Mouse (Mus musculus): ENCODE measurements around the gene Lin7c.

The Lin7c gene

DNA sequence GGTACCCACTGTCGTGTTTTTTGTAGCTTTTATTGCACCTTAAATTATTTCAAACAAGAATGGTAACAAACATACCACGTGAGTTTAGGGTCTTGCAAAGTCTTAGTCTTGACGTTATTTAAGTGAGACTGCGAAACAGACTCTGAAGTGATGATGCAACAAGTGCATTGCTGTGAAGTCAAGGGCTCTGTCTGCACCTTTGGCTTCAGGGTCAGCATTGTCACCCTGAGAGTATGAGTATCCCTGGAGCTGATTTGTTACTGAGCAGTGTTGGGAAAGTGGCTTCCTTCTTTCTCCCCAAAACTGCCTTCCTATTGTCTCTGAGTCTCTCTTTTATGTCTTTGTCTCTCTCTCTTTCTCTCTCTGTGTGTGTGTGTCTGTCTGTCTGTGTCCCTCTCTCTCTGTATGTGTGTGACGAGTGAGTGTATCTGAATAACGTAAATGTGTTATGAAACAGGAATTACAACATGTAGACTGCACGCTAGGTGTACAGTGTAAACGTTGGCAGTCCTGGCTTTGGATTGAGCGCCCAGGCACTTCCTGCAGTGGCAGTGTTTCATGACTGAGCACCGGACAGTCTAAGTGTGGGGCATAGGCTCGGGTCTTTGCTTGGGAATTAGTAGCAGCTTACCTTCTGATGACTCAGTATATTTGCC lies 45.2 kb downstream of the Lin7c start:
- in situ Hi-C loops (cut with MboI, MseI) = no loop called here

GRCm38 (mm10) chr2:109936410-109936755 lies 45.7 kb downstream of the Lin7c start:
- in situ Hi-C loops (cut with MboI, MseI) = no loop called here

DNA sequence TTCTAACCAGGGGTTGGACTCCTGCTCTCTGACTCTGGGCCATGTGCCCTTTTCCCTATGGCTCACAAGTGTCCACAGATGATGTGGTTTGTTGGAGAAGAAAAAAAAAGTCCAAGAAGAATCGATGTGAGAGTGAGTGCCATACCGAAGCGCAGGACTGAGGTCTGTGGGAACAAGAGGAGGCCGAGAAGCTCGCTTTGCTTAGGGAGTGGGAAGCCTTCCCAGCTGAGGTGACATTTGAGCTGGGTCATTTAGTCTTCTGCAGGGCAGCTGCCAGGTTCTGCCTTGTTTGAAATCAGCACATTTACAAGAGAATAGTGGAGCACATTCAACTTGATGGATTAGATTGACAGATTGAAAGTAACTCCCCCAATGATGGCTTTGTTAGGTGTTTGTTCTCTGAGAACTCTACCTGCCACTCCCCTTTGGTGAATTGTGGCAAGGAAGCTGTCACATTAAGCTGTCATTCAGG lies 51.4 kb downstream of the Lin7c start:
- in situ Hi-C loops (cut with MboI, MseI) = no loop called here

- in situ Hi-C loops (cut with MboI, MseI) = no loop called here
These were observed 52.3 kb downstream of the Lin7c start for GRCm38 (mm10) chr2:109942810-109943570.

DNA sequence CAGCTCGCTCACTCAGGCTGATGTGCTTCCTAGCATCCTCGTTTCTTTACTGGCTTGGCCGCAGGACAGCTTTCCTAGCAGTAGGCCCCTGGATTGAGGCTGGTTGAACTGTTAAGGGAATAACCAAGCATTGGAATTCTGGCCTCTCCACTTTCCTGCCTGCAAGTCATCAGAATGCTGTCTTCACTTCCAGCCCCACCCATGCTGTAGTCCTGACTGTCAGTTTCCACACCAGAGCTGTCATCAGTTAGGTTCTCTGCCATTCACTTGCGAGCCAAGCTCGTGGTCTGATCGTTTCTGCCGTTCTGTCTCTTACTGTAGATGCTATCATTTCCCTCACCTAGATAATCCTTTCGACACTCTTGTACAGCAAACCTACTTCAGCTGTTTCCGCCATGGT lies 54.3 kb downstream of the Lin7c start:
- in situ Hi-C loops (cut with MboI, MseI) = no loop called here

DNA sequence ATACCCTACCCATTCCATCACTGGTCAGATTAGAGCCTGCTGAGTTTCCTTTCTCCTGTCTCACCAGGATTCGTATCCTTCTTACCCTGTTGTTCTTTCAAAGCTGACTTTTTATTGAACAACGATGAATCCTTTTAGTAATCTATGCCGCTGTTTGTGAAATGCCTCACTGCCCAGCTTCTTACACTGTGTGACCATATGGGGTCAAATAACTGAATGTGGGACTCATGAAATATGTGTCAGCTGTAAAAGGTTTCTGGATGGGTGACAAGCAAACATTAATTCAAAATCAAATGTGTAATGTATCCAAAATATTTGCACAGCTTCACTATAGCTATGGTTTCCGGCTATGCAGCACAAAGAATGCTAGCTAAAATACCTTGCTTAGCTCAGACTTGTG lies 54.9 kb downstream of the Lin7c start:
- in situ Hi-C loops (cut with MboI, MseI) = no loop called here

DNA sequence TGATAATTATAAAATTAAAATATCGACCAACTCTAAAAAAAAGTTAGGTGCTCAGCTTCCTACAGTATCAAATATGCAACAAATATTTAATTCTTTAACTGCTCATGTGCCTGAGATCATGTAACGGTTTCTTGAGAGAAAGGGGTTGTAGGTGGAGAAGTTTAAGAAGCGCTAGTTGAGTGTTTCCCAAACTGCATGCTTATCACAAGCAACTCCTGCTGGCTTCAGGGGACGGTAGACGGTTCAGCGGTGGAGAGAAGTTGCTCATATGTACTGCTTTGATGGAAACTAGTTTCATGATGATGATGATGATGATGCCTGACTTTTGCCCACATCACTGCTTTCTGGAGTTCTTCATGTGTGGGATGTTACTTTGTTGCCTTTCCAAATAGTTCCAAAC lies 55.8 kb downstream of the Lin7c start:
- in situ Hi-C loops (cut with MboI, MseI) = no loop called here

- in situ Hi-C loops (cut with MboI, MseI) = no loop called here
These were observed 58.9 kb downstream of the Lin7c start for GRCm38 (mm10) chr2:109949519-109949918.

DNA sequence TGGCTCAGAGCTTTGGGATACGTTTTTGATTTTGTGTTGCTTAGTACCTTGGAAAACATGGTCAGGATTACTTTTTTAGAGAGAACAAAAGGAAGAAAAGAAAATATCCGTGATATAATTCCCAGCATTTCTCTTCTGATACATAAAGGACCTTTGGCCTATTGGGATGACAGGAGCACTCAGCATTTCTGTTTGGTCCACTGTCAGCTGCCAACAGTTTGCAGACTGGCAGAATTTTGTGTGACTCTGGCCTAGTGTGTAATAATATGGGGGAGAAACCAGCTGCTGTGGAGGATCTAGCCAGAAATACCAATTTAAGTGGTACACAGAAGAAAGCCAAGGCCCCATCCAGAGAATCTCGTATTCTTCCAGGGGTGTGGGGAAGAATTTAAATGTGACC lies 59.7 kb downstream of the Lin7c start:
- in situ Hi-C loops (cut with MboI, MseI) = loop anchor here (25.0 kb wide), 1 partner anchor 412 kb away; the partner anchor contains the start of gene Fibin

Data from T-helper 2 cell (primary cell).